Mouse (Mus musculus) right cerebral cortex, postnatal 25 days (tissue): ENCODE measurements around the gene Exog.
A peak's percentile ranks its signal among the peaks of the same experiment; 100 is the strongest.

Source experiments
- DNase-seq: peaks from one replicate; pipeline ENCODE4 v3.0.0; 2022

Exog gene

DNA sequence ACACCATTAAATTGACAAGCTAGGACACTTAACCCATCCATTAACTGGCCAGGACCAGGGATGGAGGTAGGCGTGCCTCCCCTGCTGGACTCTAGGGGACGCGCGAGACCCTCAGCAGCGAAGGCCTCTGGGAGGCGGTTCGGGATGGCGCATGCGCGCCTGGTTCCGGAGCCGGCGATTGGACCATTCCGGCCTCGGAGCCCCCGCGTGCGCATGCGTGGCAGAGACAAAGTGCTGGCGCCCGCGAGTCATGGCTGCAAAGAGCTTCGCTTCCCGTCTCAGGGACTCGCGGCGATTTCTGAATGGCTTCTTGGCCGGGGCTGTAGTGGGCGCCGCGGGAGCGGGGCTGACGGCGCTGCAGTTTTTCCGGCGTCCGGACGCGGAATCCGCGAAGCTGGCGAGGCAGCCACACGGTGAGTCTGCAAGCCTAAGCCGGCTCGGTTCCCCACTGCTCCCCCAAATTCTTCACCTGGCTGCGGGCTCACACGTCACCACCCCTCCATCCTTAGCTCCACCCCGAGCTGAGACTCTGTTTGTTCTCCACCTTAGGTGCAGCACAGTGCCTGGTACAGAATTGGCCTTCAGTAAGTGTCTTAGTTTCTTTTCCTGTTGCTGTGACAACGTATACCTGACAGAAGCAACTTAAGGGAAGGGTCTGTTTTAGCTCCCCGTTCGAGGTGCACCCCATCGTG, at the start of gene Exog:
Exog (plus strand) TSS at position 206 of the 692 bp plus-strand sequence.
- peak; percentile 98 for DNase-seq

DNA sequence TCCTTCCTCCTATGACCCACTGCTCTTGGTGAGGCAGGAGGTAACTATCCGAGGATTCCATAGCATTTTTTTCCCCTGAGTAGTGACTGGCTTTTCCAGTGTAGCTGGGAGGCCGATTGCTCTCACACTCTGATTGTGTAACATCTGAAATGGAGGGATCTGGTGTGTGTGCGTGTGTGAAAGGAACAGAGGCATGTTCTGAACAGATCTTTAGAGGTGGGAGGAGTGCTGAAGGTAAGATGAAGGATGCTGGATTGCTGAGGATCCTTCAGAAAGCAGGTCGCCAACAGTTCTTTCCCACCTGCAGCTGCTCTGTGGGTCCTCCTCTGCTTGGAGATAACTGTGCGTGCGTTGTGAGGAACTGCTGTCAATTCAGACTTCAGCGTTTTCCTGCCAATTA, 43.4 kb upstream of the Exog start:
- no peak for DNase-seq

DNA sequence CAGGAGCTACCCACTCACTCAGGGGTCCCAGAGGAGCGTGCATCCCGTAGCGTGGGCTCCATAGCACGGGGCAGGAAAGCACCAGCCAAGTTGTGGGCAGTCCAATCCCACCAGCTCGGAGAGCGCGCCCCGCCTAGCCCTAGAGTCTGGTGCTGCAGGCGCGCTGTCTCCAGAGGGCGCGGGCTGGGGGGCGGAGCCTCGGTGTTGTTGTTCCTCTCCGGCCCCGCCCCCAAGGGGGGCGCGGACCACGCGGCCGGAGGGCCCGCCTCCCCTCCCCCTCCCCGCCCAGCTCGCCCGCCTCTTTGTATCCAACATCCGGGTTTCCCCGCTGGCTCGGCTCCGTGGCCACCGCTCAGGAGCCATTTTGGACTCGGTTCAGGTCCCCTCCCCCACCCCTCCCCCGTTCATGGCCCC, 42.9 kb upstream of the Exog start, which contains the start of gene Acvr2b:
Acvr2b (plus strand) TSS at position 318 of the 414 bp plus-strand sequence.
- peak; percentile 90 for DNase-seq

DNA sequence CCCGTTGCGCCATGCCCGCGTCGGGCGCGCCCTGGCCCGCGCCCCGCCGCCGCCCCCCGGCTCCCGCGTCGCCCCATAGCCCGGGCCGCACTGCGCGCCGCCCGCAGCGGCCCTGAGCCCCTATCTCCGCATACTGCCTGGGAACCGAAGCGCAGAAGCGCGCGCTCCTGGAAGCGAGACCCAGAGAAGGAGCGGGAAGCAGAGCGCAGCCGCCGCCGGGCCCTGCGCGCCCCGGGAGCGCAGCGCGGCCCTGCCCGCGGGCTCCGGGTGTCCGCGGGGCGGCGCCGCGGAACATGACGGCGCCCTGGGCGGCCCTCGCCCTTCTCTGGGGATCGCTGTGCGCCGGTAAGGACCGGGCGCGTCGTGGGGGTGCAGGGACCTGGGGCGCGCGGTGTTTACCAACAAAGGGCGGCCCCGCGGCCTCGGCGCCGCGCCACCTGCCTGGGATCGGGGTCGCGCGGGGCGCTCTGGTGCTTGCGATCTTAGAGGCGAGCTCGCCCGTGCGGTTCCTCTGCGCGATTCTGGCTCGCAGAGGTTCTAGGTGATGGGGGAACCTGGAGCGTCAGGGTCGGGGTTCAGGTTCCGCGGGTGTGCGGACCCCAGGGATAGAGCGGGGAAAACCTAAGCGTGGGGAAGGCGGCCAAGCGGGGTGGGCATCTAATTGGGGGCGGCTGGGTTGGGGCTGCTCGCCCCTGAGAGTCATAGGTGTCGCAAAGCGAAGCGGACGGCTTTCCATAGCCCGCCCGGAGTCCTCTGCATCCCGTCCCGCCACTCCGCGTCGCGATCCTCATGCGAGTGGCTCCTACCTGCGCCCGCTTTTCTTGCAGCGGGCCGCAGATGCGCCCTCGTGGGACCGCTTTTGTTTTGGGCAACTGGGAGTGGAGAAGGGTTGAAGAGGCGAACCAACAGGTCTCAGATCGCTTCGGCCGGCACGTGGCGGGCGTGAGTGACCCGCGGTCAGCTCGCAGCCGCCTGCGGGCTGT, 42.2 kb upstream of the Exog start:
- DNase-seq, result peak; percentile 67

DNA sequence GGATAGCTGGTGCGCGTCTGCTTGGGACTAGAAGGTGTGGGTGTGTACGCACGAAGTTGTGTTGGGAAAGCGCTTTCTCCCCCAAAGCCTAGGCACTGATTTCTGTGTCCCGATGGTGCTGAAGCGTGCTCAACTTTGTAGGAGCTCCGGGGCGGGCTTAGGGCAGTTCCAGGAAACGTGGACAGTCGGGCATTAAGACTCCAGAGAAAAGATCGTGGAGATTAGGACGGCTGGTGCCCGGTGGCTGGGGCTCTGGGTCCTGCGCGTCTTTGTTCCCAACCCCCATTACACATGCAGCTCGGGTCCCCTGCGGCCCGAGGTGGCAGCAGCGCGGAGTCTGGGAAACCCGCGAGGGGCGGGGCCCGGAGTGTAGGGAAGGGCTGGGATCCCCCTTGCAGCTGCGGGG, 41.5 kb upstream of the Exog start:
- peak; percentile 42 for DNase-seq

DNA sequence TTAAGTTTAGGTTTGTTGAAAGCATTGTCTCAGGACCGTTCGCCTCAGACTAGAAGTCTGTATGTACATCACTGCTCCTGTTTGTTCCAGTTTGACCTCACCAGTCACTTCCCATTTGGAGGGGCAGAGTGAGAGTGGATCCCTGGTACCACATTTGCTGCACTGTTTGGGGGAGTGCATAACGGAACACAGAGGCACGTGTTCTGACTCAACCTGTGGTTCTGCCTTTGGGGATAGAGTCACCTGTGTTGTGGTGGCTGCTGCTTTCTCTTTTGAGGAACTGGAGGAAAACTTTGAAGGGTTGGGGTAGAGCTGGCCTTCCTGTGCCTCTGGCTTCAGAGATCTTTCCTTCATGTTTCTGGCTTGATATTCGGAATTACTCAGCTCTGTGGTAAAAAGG, 40.7 kb upstream of the Exog start:
- no peak for DNase-seq

DNA sequence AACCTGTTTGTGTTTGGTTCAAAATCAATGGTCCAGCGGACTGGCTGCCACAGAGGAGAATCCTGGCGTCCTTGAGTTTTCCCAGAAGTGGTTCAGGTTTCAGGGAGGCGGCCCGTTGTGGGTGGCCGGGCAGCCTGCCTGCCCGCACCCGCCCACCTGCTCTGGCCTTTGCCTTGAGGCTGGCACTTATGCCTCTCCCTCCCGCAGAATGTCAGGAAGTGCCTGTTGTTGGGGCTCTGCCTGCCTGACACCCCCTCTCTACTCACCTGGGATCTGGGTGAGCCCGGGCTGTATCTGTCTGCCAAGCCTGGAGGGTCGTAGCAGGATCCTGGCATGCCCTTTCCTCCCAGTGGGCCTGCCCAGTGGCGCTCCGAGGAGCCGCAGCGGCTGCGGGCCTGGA, 36.9 kb upstream of the Exog start:
- DNase-seq, result no peak

DNA sequence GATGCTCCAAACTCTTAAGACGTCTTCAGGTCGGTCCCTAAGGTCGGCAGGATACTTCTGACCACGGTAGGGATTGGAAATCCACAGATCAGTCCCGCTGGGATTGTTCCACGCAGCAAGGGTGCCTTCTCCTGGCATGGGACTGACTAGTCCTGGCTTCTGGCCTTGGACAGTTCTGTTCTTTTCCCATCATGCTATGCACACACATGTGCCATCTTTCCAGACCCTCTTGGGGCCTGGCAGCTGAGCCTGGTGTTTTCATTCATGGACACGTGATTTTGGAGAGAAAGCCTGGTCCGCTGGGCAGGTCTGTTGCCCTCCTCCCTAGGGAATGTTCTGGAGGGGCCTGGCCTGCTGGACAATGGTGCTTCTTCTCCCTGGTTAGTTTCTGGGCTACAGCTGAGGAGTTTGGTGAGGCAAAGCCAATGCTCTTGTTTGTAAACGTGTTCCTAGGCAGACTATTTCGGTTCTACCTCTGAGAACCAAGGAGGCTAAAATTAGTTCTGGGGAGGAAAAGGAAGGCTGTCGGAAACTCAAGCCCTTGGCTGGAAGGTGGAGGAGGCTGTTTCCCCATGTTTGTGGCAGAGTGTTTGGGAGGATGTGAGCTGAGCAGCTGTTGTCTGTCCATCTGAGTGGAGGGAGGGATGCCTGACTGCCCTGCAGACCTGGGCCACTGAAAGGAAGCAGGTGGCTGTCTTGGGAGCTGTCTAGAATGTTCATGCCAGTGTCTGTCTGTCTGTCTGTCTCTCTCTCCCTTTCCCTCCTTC, 35.7 kb upstream of the Exog start:
- DNase-seq, result no peak

DNA sequence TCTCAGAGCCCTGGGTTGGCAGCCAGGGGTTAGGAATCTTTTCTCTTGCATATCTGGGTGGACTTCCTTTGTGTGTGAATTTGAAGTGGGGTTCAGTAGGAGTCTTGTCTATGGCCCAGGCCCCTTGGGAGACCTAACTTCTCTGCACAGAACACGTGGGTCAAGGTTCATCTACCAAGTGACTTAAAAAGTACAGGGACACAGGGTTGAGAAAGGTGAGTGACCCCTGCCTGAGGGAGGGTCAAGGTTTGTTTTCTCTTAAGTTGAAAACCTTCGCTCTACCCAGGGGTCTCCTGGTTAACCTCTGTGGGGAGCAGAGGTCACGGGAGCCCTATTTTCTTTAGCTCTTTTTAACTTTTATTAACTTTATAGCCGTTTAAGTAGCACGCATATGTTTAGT, 34.9 kb upstream of the Exog start:
- no peak for DNase-seq

DNA sequence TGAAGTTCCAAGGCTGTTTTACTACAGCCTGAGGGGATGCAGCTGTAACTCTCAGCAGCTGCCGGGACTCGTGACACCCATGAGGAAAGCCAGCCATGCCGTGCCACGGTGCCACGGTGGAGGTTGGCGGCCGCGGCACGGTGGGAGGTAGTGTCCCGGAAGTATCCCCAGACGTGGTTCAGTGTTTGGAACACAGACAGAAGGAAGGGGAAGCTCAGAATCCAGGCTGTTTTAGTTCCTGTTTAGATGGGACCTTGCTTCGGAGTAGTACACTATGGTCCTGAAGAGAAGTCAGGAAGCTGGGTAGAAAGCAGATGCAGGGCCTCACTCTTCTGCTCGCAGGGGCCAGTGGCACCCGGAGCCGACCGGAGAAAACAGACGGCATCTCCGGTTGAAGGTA, 26.7 kb upstream of the Exog start:
- DNase-seq, result no peak

DNA sequence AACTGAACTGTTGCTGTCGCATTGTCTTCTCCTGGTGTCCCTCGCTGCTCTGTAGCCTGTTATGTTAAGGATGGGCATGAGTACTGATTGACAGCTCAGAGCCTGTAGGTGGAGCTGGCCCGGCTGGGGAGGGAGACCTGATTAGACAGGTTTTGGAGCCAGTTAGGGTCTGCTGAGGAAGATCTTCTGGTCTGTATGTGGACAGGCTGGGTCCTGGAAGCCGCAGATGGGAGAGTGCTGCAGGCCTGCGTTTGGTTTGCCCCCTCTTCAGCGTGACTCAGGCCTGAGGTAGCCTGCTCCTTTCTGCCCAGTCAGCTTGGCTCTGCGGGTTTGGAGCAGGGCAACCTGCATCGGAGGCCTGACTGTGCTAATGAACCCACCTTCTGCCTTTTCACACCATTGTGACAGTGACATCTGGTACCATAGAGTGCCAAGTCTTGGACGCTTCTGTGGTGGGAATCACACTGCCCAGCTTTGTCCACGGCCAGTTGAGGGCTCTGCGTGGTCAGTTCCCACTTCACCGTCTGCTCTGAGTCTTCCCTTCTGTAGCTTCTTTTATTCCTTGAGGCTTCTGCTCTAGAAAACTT, 24.8 kb upstream of the Exog start:
- DNase-seq, result no peak

DNA sequence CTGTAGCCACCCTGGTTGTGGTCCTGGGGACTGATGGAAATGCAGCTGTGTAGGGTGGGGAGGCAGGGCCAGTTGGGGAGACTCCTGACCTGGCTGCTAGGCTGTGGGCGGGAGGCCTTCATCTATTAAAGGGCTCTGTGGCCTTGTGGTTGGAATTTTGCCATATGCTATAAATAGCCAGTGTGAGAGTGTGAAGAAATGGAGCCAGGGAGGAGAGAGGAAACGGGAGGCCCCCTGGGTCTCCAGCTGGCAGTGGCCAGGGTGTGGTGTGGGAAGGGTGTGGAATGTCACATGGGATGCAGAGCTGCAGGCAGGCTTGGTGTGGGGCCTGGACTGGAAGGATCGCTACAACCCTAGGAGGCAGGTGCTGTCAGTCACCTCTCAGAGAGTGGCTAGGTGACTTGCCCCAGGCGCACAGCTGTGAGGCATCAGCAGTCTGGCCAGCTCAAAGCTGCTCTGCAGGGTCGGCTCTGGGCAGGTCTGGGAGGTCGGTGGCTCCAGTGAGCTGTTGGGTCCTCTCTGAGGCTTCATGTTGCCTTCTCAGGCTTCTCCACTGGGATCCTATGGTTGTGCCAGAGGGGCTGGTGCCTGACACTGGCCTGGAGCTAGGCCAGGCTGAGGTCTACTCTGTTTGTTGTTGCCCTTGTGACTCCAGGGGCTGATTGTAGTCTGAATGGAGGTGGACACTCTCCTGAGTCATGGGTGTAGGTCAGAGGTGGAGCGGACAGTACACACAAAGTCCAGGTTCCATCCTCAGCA, 19.3 kb upstream of the Exog start:
- no peak for DNase-seq

DNA sequence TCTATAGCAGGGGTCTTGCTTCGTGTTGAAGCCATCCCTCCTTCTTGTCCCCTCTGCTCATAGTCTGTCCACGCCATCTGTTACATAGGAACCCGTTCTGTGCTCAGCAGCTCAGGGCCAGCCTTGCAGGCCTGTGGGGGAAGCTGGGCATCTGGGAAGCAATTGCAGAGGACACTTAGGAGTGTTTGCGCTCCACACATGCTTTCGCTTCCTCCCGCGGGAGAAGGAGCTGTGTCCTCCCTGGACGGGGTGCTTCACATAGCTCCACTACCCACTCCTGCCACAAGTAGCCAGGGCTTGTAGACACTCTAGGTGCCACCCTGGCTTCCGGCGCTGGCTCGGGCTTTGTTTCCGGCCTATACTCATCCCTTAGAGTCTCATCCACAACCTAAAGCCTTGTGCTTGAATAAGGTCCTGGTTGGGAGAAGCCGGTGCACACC, 18.7 kb upstream of the Exog start:
- DNase-seq, result no peak

DNA sequence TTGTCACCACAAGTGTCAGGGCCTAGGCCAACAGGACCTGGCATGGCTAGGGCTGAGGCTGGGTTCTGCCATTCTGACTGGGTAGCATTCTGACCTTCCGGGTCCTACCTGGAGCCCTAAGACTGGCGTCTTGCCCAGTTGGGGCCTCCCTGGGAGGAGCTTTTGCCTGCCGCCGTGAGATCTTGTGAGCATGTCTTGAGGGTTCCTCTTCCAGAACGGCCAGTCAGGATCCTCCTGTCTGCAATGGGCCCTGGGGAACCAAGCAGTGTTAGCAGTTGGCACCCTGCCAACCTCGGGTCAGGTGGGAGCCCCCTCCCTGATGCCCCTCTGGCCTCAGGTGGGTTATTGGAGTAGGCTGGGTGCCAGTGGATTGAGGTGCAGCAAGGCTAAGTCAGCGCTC, 18.3 kb upstream of the Exog start:
- DNase-seq, result no peak

DNA sequence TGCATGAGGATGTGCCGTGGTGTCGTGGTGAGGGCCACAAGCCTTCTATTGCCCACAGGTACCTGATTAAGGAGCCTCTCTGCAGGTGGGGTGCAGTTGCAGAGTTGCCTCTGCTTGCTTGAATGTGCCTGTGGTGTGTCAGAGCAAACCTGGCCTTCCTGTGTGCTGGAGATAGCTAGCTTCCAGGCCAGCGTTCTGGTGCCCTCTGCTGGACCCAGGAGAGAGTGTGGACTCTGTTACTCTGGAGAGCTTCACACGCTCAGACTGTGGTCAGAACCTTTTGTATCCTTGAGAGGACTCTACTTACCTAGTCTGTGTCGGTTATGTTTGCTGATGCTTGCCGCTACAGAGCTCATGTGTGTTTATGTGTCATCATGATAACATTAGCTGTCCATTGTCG, 14.4 kb upstream of the Exog start:
- DNase-seq, result peak; percentile 65

DNA sequence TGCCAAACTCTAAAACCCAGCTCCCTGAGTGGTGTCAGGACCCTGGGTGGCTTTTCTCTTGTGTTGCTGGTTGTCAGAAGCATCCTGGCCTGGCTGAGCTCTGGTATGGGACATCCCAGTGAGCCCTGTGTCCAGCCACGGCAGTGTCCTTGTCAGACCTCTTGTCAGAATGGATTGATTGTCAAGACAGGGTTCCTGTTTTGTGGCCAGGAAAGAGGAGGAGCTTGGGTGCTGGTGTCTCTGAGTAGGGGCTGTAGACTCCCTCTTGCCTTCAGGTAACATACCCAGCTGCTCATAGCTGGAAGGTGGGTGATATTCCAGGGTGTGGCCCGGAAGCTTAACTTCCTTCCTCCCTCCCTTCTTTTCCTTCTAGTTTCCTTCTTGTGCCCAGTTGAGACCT, 8.9 kb upstream of the Exog start:
- DNase-seq, result no peak

DNA sequence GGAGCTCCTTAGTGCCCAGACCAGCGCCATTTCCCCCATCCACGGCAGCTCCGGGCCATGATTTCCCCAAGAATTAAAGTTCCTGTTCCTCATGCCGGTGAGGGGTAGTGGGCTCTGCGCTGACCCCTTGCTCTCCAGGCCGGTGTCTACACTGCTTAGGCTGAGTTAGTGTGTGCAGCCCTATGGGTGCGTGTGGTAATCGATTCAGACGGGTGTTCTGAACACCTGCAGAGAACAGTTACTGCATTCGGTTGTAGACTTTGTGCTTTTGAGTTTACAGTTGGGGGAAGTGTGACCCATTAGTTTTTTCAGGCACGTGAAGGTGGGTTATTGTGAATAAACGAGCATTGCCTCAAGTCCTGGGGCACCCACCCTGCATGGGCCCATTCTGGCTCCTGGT, 6.7 kb upstream of the Exog start:
- no peak for DNase-seq

DNA sequence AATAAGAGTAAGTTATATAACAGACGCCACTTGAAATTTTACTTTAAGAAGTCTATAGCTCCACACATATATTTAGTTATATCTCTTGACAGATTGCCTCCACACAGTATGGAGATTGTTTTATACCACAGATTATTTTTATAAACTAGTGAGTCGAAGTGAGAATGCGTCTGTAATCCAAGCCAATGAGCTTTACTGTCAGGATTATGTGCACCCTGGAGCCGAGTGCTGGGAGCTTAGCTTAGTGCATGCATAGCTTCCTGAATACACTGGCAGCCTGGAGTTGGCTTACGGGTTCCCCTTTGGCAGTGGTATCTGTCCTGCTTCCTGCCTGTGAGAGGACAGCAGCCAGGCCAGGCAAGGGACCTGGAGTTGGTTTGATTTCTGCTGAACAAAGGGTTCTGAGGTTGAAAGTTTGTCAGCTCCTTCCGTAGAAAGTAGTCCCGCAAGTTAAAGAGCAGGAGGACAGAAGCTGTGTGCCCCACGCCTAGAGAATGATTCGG, 6.2 kb upstream of the Exog start:
- DNase-seq, result no peak

DNA sequence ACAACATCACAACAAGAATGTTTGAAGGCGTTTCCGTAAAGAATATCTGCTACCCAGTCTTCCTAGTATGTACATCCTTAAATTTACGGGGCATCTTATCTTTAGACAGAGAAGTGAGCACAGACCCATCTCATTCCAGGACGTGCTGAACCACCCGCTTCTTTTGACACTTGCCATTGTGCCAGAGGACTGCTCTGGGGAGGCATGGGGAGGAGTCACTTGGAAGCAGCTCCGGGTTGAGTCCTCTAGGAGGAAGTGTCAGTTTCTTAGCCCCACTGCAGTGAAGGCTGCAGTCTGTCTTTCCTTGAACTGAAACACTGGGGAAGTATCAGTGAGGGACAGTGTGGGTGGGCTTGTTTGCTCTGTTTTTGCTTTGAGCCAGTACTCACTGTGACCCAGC, 994 bp downstream of the Exog start:
- DNase-seq, result no peak

DNA sequence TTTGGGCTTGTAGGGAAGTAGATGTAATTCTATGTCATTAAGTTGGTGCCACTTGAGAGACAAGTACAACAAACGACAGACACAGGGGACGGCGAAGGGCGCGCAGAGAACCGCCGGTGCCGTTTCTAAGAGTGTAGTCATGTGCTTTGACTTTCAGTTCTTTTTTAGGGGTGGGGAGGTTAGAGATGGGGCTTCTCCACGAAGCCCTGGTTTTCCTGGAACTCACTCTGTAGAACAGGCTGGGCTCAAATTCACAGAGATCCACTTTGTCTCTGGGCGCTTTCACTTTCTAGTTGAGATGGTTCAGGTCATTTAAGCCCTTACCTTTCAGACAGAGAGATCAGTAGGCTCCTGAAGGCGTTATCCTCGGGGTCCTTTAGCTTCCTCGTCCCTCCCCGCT, 11.2 kb downstream of the Exog start:
- DNase-seq, result no peak

DNA sequence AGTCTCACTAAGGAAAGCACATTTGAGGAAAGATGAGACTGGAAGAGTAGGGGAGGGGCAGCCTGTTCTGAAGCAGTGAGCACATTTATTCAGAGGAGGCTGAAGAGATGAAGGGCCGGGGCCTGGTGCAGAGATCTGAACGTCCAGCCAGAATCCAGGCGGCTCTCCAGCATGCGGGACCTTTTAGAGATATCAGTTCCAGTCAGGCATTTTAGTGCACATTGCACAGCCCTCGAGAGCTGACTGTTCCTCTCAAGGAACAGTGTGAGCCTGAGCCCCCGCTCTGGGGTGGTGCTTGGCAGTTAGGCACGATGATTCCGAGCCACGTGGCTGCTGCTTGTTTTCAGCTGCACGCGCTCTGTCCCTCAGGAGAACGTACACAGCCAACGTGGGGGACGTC, 12.4 kb downstream of the Exog start:
- DNase-seq, result no peak

DNA sequence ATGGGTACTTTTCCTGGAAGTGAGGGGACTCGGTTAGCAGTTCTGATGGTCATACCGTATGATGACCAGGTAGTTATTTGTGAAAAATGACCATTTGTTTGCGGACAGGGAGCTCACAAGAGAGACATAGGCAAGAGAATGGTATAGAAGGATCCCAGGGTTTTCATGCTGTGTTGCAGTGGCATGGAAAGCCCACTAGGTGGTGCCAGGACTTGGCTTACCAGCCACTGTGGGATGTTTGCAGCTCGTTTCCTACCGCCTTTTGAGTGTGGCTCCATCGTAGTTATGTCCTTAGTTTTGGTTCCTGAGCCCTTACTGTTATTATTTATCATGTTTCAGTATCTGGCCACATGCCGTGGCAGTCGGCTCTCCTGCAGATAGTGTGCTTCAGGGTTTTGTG, 15.7 kb downstream of the Exog start:
- DNase-seq, result peak; percentile 72
